8 mouse cellular contexts compared by ENCODE assay signal in the genomic region with DNA sequence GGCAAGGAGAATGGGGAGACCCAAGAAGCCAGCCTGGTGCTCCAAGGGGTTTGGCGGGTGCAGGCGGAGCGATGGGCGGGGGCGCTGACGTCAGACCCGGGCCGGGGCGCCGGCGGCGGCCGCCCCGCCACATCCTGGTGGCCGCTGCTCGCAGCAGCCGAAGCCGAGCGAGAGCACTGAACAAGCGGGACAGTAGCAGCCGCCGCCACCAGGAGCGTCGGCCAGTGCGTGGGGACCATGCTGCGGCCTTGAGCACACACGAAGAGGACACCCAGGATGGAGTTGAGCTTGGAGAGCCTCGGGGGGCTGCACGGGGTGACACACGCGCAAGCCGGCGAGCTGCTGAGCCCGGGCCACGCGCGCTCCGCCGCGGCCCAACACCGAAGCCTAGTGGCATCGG. TPM values are rescaled to one million over a fixed set of nuclear protein-coding genes. Genes with fewer than 3 reads are reported as not detected.
A peak's percentile ranks its signal among the peaks of the same experiment; 100 is the strongest.
DNase-seq lines count a peak whose midpoint lies in the region; TF ChIP-seq lines count a peak whose summit lies in the region.

TSS of gene Onecut3 (plus strand) at position 104 of the 400 bp plus-strand sequence.

- peak within 1 kb of the TSS; percentile 74 for H3K27ac ChIP-seq in hindbrain, embryonic 10.5 days

- H3K4me1 ChIP-seq in hindbrain, embryonic 10.5 days (replicated peaks) = peaks cover 62% of the 10 kb centered on the region

- no peaks in the 10 kb centered on the region for H3K79me2 ChIP-seq in myocyte (ENCODE audit: control insufficient read depth, insufficient read depth)

- peak within 1 kb of the TSS; percentile 50 for H3K4me2 ChIP-seq in myocyte (ENCODE audit: low read depth)

- H3K9me3 ChIP-seq in hindbrain, embryonic 10.5 days = no peaks in the 10 kb centered on the region

- H3K36me3 ChIP-seq in hindbrain, embryonic 10.5 days = no peaks in the 10 kb centered on the region
- no peaks in the 10 kb centered on the region for H3K36me3 ChIP-seq in myocyte (ENCODE audit: control insufficient read depth, insufficient read depth)

- peak within 1 kb of the TSS; percentile 54 for H3K4me3 ChIP-seq in hindbrain, embryonic 10.5 days
- H3K4me3 ChIP-seq in myocyte = no peak within 1 kb of the TSS

- under 1% methylated on average over 42 of the region's 42 CpGs for WGBS in hindbrain, embryonic 10.5 days

- DNase-seq in kidney, adult 18-20 months = peak; percentile 48
- no peak for DNase-seq in kidney, adult 11 months
- DNase-seq in embryo, embryonic 11 days = peak; percentile 72
- DNase-seq in hindbrain, embryonic 10.5 days (ENCODE audit: low spot score) = peak; percentile 58
- DNase-seq in liver = peak; percentile 40
- DNase-seq in left cerebral cortex, adult 11 months (ENCODE audit: low spot score) = no peak
- no peak for DNase-seq in urinary bladder, postnatal 10 days (ENCODE audit: low spot score)

- TF ChIP-seq POLR2A in myocyte (IDR thresholded peaks at IDR 0.05; ENCODE audit: insufficient read length, low read depth) = no peak

- H3K27me3 ChIP-seq in hindbrain, embryonic 10.5 days (ENCODE audit: insufficient read depth, poor library complexity, severe bottlenecking) = peaks cover 100% of the 10 kb centered on the region
- peaks cover 96% of the 10 kb centered on the region for H3K27me3 ChIP-seq in myocyte (ENCODE audit: control insufficient read depth, insufficient read depth, insufficient read length)

- H3ac ChIP-seq in myocyte (ENCODE audit: control insufficient read depth, insufficient read length) = no peak within 1 kb of the TSS

TF ChIP-seq in myocyte, 11 proteins besides CTCF, POLR2A, EP300 and RAD21:
- TF ChIP-seq REST (IDR thresholded peaks at IDR 0.05; ENCODE audit: insufficient read depth, insufficient read length) (no peak), CEBPB (IDR thresholded peaks at IDR 0.05; ENCODE audit: insufficient read depth, poor library complexity, severe bottlenecking) (no peak), E2F4 (IDR thresholded peaks at IDR 0.05; ENCODE audit: insufficient read depth) (no peak), TCF3 (IDR thresholded peaks at IDR 0.05; ENCODE audit: insufficient read length, low read depth) (no peak), TCF12 (IDR thresholded peaks at IDR 0.05; ENCODE audit: insufficient read depth, poor library complexity, severe bottlenecking) (no peak), MYOG (IDR thresholded peaks at IDR 0.05; ENCODE audit: control insufficient read depth in 1 of 3, insufficient read depth in 1 of 3, insufficient read length in 2 of 3, low read depth in 2 of 3) (no peak), MYOD1 (IDR thresholded peaks at IDR 0.05; ENCODE audit: control insufficient read depth in 1 of 3, insufficient read length in 2 of 3, low read depth in 2 of 3) (no peak), MAX (IDR thresholded peaks at IDR 0.05; ENCODE audit: low read depth) (no peak), POLR2AphosphoS2 (IDR thresholded peaks at IDR 0.05; ENCODE audit: insufficient read length, low read depth) (no peak), SRF (IDR thresholded peaks at IDR 0.05; ENCODE audit: control insufficient read depth, insufficient read length, low read depth) (no peak), USF1 (IDR thresholded peaks at IDR 0.05; ENCODE audit: low read depth) (no peak)

RNA-seq across cellular contexts. Expression of gene Onecut3, which starts in this region (rescaled TPM):
- polyA plus RNA-seq in hindbrain, embryonic 10.5 days (2016; fragmentation: Nextera tagmentation; extraction: Ambion mirVana) = 1.1 and 2.0 TPM in 2 replicates
- polyA plus RNA-seq in myocyte (2012; fragmentation: generic; extraction: Trizol) = not detected

Comparison
In these comparisons a context has a peak if more than half of its experiments do, and no peak if none do; other contexts are left out.
1. DNase-seq: peak in kidney, adult 18-20 months (single experiment), embryo, embryonic 11 days (single experiment), hindbrain, embryonic 10.5 days (single experiment) and liver (single experiment); none in kidney, adult 11 months (single experiment), left cerebral cortex, adult 11 months (single experiment) and urinary bladder, postnatal 10 days (single experiment).